In genomic region chr9:13256726-13257125, GRCm38 (mm10) we compare ENCODE assay signal across 16 mouse cellular contexts.
"Had no signal": no experiment of that assay in that cellular context is flagged by ENCODE, and none has a peak within 500 bp of the region (broad histone marks: within the 10 kb centered on the region; RNA-seq: fewer than 3 reads in every experiment).

No protein-coding gene starts in this region.

- H3K9me3 ChIP-seq: neural tube, embryonic 13.5 days; neural tube, embryonic 15.5 days; stomach, embryonic 15.5 days had no signal

- H3K27ac ChIP-seq: neural tube, embryonic 13.5 days; neural tube, embryonic 15.5 days; stomach, embryonic 15.5 days; stomach, postnatal 0 days had no signal

- H3K27me3 ChIP-seq: neural tube, embryonic 13.5 days; neural tube, embryonic 15.5 days; stomach, embryonic 15.5 days had no signal

- H3K36me3 ChIP-seq: neural tube, embryonic 13.5 days; stomach, embryonic 15.5 days had no signal

- H3K9ac ChIP-seq: neural tube, embryonic 13.5 days; neural tube, embryonic 15.5 days; stomach, embryonic 15.5 days had no signal

- H3K4me3 ChIP-seq: neural tube, embryonic 13.5 days; neural tube, embryonic 15.5 days; stomach, embryonic 15.5 days had no signal

- H3K4me1 ChIP-seq: neural tube, embryonic 13.5 days; neural tube, embryonic 15.5 days; stomach, embryonic 15.5 days had no signal

- DNase-seq: retina, postnatal 1 day; right cerebral cortex, adult 18-20 months; right cerebral cortex, postnatal 14 days; right cerebral cortex, postnatal 25 days; right cerebral cortex, postnatal 4 days; spleen, adult 18-20 months; thymus, adult 18-20 months; thymus, adult 2 months; thymus, postnatal 14 days; thymus, postnatal 25 days; thymus, postnatal 36 days; thymus, postnatal 4 days had no signal
